Mouse (Mus musculus) ES-E14 (cell line): Measurements from ENCODE around the gene Kcnh2. TPM values are rescaled to one million over a fixed set of nuclear protein-coding genes. Genes with fewer than 3 reads are reported as not detected.

ENCODE experiments used
- DNase-seq: peaks from one replicate; pipeline ENCODE4 v3.0.0-alpha.2; 2013; ENCODE audit warnings: low read depth, low spot score
- H3K27ac ChIP-seq: 2 replicates; pipeline ENCODE4 v1.5.1; 2012; ENCODE audit warnings: low read depth, mild to moderate bottlenecking, low read length, moderate library complexity, mixed read lengths; ENCODE audit not compliant: poor library complexity, insufficient read depth, severe bottlenecking
- H3K36me3 ChIP-seq: 2 replicates; pipeline ENCODE4 v1.6.1; 2012; ENCODE audit warnings: mild to moderate bottlenecking, low read length, moderate library complexity, mixed read lengths; ENCODE audit not compliant: control insufficient read depth, poor library complexity, insufficient read depth, severe bottlenecking
- H3K4me1 ChIP-seq, 2 experiments: fragments of 150-350 bp in 1 of 2; sonication (generic) in 1 of 2; 2 replicates each; pipeline ENCODE4 v1.6.1; 2012; ENCODE audit warnings: low read length in 2 of 2, mild to moderate bottlenecking in 1 of 2, mixed read lengths in 1 of 2; ENCODE audit not compliant: control insufficient read depth in 2 of 2, insufficient read depth in 2 of 2, poor library complexity in 1 of 2
- H3K4me3 ChIP-seq, 2 experiments: fragments of 150-350 bp in 1 of 2; sonication (generic) in 1 of 2; 2 replicates each; pipeline ENCODE4 v1.5.1; 2012; ENCODE audit warnings: low read length in 2 of 2, low read depth in 1 of 2, mild to moderate bottlenecking in 1 of 2, mixed read lengths in 1 of 2; ENCODE audit not compliant: insufficient read depth in 1 of 2, poor library complexity in 1 of 2, severe bottlenecking in 1 of 2
- H3K9ac ChIP-seq: 2 replicates; pipeline ENCODE4 v1.6.1; 2012; ENCODE audit warnings: low read depth, mild to moderate bottlenecking, low read length, mixed read lengths; ENCODE audit not compliant: poor library complexity, insufficient read depth, severe bottlenecking
- H3K9me3 ChIP-seq: fragments of 150-350 bp; sonication (generic); 2 replicates; pipeline ENCODE4 v1.6.1; 2012; ENCODE audit warnings: low read depth, mild to moderate bottlenecking, low read length; ENCODE audit not compliant: control insufficient read depth, insufficient read depth
- CHD2 ChIP-seq: IDR thresholded peaks from 2 replicates; pipeline ENCODE4 v1.6.1; 2014; ENCODE audit warnings: mild to moderate bottlenecking, low read depth, low read length, inconsistent platforms
- HCFC1 ChIP-seq: IDR thresholded peaks from 2 replicates; pipeline ENCODE4 v1.6.1; 2012; ENCODE audit warnings: low read length, inconsistent platforms, borderline replicate concordance; ENCODE audit not compliant: insufficient read depth
- MAFK ChIP-seq: IDR thresholded peaks from 2 replicates; pipeline ENCODE4 v1.6.1; 2014; ENCODE audit warnings: mild to moderate bottlenecking, low read depth, low read length, inconsistent platforms; ENCODE audit not compliant: insufficient read depth
- ZC3H11A ChIP-seq: IDR thresholded peaks from 2 replicates; pipeline ENCODE4 v1.6.1; 2012; ENCODE audit warnings: low read depth, mild to moderate bottlenecking, inconsistent platforms, low read length, borderline replicate concordance
- ZNF384 ChIP-seq: IDR thresholded peaks from 2 replicates; pipeline ENCODE4 v1.6.1; 2012; ENCODE audit warnings: low read depth, low read length, inconsistent platforms
- in situ Hi-C, 2 experiments: fragments of 600-800 bp; cut with MboI; formaldehyde crosslinking; loops; one replicate each; pipeline ENCODE4 v1.15.1; 2025; ENCODE audit warnings: low sequenced_read_pairs in 2 of 2, inconsistent platforms in 1 of 2; ENCODE audit not compliant: unreplicated experiment in 2 of 2
- total RNA-seq: library from RNA; depleted of rRNA; stranded (reverse); fragments of 300-350 nt; gene quantifications from 2 replicates; pipeline ENCODE4 v1.2.3, GENCODE M21; 2012

Kcnh2 gene
- total RNA-seq, 1 experiment: 6.5 TPM

DNA sequence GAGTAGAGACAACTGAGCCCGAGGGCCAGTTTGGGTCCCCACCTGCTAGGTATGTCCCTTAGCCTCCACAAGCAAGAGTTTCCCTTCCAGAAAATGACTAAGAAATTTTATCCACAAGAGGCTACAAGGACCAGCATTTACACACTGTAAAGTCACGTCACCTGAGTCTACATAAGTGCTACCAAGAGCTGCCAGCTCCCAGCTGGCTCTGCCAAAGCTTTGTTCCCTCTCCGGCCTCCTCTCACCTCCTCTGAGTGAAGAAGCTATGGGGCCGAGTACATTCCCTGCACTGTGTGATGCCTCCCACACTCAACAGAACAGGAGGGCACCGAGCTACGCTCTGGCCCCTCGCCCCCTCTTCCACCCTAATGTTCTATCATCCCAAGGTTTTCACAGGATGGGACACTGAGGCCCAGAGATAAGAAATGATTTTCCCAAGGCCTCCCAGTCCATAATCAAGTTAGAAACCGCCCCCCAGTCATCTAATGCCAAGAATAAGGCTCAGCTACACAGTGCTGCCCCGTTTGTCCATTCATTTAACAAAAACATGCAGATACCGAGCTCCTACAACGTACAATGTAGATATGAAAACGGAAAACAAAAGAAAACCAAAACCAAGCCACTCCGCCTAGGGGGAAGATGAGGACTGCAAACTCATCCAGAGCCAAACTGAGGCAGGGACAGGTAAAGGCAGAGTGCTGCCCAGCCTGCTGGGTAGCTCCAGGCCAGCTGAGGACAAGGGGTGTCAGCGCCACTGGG is 9.0 kb downstream of the Kcnh2 start:
- H3K36me3 ChIP-seq: no peaks in the 10 kb centered on the region
- no peaks in the 10 kb centered on the region for H3K9me3 ChIP-seq
- in situ Hi-C loops: no loop called here
- H3K4me3 ChIP-seq: no peak overlapping the region
- H3K4me1 ChIP-seq: peaks cover 0 to 12% of the 10 kb centered on the region in 2 experiments; a peak in 2 of 4 replicates
- TF ChIP-seq HCFC1 (no peak), ZNF384 (no peak), CHD2 (no peak), ZC3H11A (no peak), MAFK (no peak)
- no peak overlapping the region for H3K27ac ChIP-seq
- H3K9ac ChIP-seq: no peak overlapping the region
- DNase-seq: no peak

DNA sequence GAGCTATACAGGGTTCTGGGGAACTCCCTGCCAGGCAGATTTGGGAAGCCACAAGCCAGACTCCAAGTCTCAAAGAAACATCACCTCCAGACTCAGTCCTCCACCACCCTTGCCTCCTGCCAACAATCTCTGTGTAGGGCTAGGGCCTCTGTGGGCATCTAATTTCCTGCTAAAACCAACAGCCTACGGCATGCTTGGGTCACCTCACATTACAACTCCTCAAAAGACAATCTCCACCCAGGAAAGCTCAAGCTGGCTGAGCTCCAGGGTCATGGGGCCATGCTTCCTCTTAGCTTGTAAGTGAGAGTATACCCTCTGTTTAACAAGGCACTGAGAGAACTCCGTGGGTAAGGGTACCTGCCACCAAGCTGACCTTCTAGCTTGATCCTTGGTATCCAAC is 13.6 kb downstream of the Kcnh2 start:
- DNase-seq: no peak
- TF ChIP-seq HCFC1 (no peak), ZNF384 (no peak), ZC3H11A (no peak), CHD2 (no peak), MAFK (no peak)

DNA sequence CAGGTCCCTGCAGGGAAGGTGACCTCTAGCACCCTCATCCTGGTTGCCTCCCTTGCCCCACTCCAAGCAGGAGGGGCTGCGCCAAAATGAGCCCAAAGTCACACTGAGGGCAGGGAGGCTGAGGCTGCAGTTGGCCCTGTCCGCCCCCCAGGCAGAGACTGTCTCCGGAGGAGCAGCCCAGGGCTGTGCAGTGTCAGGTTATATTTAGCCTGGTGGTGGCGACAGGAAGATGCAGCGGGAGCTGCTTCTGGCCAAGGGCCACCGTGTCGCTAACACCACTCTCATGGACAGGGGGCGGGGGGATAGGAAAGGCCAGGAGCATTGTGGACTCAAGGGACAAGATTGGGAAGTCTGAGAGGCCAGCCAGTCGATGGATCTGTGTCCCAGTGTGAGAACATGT is 14.0 kb downstream of the Kcnh2 start:
- no peak for DNase-seq
- in situ Hi-C loops: no loop called here

More for the DNA sequence above, 13.6 kb downstream of the Kcnh2 start:
- in situ Hi-C loops: no loop called here
- Histone ChIP-seq H3K4me3 (no peak overlapping the region), H3K9me3 (no peaks in the 10 kb centered on the region), H3K36me3 (no peaks in the 10 kb centered on the region), H3K4me1 (peaks cover 2 to 6% of the 10 kb centered on the region in 2 experiments; a peak in 2 of 4 replicates), H3K9ac (no peak overlapping the region), H3K27ac (no peak overlapping the region)

DNA sequence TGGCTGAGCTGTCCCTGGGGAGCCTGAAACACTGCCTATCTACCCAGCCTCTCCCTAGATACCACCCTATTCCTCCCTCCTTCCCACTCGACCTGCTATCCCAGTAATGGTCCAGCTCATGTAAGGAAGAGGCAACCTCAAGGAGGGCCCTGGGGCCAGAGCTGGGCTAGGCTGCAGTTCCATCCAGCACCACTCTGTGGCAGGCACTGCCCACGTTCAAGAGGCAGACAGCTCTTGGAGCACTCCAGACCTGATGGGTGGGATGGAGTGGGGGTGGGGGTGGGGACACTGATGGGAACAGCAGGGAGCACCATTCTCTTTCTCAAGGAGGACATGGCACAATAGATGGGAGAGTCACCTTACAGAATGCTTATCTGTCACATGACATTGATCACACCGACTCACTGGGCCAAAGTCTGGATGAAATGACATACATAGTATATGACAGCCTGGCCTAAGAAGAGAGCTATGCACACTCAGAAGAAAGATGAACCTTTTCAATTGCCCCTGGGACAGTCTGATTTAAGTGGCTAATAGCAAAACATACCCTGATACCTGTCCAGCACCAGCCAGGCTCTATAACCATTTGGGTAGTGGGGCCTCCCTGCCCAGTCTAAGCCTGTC is 15.4 kb downstream of the Kcnh2 start:
- H3K27ac ChIP-seq: no peak overlapping the region
- TF ChIP-seq ZC3H11A (peak; percentile 46; the same call in 1 of the 2 replicates), MAFK (no peak)
- H3K4me3 ChIP-seq: no peak overlapping the region
- H3K36me3 ChIP-seq: no peaks in the 10 kb centered on the region
- H3K9ac ChIP-seq: no peak overlapping the region
- in situ Hi-C loops: no loop called here
- H3K9me3 ChIP-seq: no peaks in the 10 kb centered on the region
- no peak for DNase-seq
- peaks cover 2 to 6% of the 10 kb centered on the region in 2 experiments; a peak in 2 of 4 replicates for H3K4me1 ChIP-seq

More for the DNA sequence above, 14.0 kb downstream of the Kcnh2 start:
- Histone ChIP-seq H3K9ac (no peak overlapping the region), H3K27ac (no peak overlapping the region), H3K9me3 (no peaks in the 10 kb centered on the region), H3K36me3 (no peaks in the 10 kb centered on the region), H3K4me1 (peaks cover 2 to 6% of the 10 kb centered on the region in 2 experiments; a peak in 2 of 4 replicates), H3K4me3 (no peak overlapping the region)
- TF ChIP-seq MAFK: no peak
- no peak for TF ChIP-seq HCFC1
- TF ChIP-seq CHD2: no peak
- TF ChIP-seq ZNF384: no peak
- no peak for TF ChIP-seq ZC3H11A

DNA sequence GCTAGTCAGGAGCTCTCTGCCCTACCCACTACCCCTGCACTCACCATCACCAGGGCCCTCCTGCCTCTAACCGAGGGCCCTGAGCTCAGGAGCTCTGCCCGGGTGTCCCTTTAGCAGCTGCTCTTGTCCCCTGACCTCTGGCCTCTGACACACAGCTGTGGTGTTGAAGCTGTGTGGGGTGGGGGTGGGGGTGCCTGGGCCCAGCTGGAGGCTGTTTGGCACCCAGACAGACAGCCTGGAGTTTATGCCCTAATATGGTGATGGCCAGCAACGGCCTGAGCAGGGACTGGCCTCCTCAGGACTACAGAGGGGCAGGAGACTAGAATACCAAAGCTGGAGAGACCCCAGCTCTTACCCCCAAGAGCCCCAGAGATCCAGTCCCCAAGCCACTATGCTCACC is 16.7 kb downstream of the Kcnh2 start:
- TF ChIP-seq MAFK (no peak), HCFC1 (no peak), ZNF384 (no peak), ZC3H11A (no peak), CHD2 (no peak)

More for the DNA sequence above, 16.7 kb downstream of the Kcnh2 start:
- peaks cover 4 to 6% of the 10 kb centered on the region in 2 experiments; a peak in 2 of 4 replicates for H3K4me1 ChIP-seq
- H3K4me3 ChIP-seq: no peak overlapping the region
- no peaks in the 10 kb centered on the region for H3K9me3 ChIP-seq
- no peaks in the 10 kb centered on the region for H3K36me3 ChIP-seq
- no peak overlapping the region for H3K27ac ChIP-seq
- H3K9ac ChIP-seq: no peak overlapping the region
- no peak for DNase-seq
- in situ Hi-C loops: no loop called here
